Mouse (Mus musculus) cerebellum, postnatal 4 days (tissue): Measurements from ENCODE around the gene Fut2.

Source experiments
- DNase-seq, 2 experiments: peaks; one replicate each; pipeline ENCODE4 v3.0.0; 2022; ENCODE audit warnings: low spot score in 2 of 2, mixed read lengths in 1 of 2

Gene Fut2

DNA sequence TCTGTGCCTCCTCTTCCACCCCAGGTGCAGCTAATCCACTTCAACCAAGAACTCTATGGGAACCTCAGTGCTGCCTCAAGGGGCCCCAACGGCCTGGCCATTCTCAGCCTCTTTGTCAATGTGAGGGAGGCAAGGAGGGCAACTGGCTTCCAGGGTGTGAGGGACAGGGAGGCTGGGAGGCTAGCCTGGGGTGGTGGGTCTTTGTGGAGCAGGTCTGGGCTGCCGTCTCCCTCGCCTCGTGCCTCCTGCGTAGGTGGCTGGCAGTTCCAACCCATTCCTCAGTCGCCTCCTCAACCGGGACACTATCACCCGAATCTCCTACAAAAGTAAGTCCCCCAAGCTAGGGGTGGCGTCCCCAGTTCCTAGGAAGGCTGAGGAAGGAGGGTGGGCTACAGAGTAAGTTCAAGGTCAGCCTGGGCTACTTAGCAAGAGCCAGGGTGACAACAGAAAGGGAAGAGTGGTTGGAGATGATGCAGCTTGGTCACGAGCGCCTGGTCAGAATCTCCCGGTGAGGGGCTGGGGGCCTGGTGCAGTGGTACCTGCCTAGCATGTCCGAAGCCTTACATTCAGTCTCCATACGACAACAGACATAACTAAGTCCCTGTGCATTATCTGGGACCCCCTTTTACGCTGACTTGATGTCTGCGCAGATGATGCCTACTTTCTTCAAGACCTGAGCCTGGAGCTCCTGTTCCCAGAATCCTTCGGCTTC lies 36.8 kb upstream of the Fut2 start:
- DNase-seq: no peak

DNA sequence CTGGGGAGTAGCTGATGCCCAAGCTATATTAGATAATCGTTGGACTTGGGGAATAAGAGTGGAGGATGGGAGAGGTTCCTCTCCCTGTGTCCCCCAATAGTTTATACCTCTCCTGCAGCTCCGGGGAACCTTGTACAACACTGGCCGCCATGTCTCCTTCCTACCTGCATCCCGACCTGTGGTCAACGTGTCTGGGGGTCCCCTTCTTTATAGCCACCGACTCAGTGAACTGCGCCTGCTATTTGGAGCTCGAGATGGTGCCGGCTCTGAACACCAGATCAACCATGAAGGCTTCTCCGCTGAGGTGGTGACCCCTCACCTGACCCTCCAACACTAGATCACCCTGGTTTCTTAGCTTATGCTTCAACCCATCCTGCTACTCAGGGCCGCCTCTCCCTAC lies 36.1 kb upstream of the Fut2 start:
- DNase-seq: no peak

DNA sequence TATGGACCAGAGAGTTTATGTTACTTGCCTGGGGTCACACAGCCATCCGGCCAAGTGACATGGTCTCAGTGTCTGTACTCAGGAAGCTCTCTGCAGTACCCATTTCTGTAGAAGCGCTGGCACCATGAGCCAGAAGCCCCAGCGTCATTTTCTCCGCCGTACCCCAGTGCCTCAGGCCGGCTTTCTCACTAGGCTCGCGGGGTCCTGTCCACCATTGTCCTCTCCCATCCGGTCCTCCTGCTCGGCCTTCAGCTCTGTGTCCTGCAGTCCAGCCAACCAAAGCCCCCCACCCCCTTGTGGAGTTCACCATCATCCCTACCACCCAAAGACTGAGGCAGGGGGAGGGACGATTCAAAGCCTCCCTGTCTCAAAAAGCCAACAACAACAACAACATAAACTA lies 35.4 kb upstream of the Fut2 start:
- DNase-seq: no peak

DNA sequence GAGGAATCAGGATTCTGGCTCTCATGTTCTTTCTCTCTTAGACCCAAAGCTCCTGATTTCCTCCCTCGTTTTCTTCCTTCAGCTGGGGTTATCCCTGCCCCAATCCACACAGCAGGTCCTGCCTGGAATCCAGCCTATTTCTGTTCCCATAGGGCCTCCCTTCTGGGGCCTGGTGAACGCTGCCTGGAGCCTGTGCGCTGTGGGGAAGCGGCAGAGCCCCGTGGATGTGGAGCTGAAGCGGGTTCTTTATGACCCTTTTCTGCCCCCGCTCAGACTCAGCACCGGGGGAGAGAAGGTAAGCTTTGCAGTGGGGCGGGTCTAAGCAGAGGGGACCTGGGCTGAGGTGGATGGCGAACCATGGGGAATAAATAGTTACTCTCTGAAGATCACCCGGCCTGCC lies 34.9 kb upstream of the Fut2 start:
- DNase-seq: no peak

DNA sequence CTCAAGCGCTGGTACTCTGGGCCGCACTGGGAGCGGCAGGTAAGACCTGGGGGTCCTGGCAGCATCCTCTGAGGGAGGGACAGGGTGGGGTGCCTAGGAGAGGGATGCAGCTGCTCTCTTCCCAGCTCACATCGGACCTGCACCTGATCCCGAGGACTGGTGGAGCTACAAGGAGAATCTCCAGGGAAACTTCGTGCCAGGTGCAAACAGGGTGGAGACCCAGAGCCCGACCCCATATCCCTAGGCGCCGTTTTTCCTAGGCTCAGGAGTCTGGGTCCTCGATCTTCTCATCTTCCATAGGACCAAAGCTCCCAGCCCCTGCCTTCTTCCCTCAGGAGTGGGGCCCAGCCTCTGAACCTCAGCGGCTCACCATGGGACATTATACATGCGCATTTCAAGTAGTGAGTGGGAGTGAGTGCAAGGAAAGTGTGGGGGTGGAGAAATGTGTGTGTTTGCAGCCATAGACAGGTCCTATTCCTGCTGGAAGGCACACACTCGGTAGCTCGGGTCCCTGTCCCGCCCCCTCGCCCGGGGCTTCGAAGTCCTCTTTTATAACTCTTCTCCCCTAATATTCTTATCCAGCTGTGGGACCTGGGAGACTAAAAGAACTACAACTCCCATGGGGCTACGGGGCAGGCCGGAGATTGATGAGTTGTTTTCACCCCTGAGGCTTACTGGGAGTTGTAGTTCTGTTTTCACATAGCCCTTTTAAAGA lies 34.3 kb upstream of the Fut2 start:
- peak in 1 of 2 experiments; percentile 59 for DNase-seq

DNA sequence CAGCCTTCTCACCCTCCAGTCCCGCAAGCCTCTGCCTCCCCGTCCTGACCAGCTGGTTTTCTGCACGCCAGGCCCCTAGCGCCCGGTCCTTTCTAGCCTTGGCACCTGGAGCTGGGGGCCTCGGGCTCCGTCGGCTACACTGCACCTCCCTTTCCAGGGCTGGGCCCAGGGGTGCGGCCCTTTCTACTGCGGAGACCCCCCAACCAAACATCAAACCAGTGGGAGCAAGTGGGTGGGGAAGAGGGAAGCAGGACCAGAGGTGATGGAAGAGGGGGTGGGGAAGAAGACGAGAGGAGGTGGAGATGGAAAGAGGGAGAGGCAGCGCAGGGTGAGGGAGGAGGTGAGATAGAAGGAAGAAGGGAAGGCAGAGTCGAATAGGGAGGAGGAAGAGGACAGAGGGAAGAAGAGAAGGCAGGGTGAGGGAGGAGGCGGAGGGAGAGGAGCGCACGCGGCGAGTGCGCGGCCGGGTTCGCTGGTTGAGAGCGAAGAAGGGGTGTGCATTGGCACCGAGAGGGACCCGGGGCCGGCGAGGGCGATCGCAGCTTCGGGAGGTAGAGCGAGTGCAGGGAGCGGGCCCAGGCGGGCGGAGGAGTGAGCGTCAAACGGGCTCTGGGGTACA lies 33.4 kb upstream of the Fut2 start, which contains the start of gene Car11:
Gene Car11 (plus strand): TSS at position 321 of the 619 bp plus-strand sequence.
- no peak for DNase-seq

DNA sequence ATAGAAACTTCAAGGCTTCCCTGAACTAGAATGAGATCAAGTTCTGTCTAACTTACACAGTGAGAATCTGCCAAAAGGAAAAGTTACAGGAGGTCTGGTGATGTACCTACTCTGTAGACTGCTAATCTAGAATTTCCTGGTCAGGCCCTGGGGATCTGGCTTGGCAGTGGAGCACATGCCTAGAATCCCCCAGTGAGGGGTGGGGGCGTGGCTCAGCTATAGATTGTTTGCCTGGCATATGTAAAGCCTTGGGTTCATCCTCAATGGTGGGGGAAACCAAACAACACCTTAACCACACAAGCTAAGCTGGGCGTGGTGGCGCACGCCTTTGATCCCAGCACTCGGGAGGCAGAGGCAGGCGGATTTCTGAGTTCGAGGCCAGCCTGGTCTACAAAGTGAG lies 31.7 kb upstream of the Fut2 start:
- no peak for DNase-seq

DNA sequence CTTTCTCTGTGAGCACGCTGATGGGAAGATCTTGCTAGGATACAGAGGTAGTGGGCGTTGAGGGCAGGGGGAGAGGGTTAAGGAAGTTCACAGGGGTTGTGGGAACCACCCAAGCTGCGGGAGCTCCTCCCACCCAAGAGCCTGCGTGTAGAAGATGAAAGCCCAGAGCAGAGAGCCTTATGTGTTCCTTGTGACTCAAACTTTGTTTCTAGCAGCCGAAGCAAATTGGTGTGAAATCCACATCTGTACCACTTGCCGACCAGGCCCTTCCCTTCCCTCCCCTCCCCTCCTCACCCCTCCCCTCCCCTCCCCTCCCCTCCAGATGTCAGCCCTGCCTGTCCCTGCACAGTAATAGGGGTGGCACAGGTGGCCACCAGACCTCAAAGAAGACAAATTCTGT lies 28.9 kb upstream of the Fut2 start:
- DNase-seq: no peak

DNA sequence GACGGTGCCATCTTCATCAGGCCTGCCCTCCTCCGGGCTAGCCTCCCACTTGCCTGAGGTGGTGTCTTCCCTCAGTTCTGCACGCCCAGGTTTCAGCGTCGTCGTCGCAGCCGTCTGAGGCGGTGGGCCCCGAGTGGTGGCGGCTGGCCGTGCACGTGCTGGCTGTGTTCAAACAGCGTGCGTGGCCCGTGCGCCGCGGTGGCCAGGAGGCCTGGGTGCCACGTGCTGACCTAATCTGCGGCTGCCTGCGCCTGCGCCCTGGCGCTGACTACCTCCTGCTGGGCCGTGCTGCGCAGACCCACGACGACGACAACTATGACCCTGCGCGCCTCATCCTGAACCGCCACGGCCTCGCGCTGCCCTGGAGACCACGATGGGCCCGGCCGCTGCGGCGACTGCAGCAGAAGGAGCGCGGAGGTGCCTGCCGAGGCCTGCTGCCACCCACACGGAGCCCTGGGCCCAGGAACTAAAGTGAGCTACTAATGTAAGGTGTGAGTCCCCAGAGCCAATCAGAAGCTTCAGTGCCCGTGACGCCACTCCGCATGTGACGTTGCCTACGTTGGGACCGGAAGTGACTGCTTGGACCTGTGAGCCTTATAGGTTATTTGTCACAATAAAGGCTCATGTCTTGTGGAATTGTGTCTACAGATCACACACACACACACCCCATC lies 27.9 kb upstream of the Fut2 start, which contains the start of gene Sec1:
Gene Sec1 (minus strand): TSS at position 482 of the 671 bp plus-strand sequence.
- no peak for DNase-seq

DNA sequence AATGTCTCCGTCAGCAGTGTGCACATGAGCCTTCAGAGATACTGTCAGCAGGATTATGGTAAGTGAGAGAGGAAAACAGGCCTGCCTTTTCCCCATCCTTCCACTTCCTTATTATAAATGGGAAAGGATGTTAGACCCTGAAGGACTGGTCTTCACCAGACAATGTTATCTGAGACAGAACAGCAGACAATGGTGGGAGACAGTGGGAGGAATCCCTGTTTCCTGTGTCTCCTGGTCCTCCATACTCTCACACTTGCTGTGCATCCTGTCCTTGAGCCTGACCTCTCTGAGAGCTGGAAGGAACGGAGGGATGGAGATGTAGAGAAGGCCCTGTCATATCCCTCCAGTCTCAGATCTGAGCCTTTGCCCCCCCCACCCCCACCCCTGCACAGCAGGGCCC lies 26.2 kb upstream of the Fut2 start:
- DNase-seq: no peak

DNA sequence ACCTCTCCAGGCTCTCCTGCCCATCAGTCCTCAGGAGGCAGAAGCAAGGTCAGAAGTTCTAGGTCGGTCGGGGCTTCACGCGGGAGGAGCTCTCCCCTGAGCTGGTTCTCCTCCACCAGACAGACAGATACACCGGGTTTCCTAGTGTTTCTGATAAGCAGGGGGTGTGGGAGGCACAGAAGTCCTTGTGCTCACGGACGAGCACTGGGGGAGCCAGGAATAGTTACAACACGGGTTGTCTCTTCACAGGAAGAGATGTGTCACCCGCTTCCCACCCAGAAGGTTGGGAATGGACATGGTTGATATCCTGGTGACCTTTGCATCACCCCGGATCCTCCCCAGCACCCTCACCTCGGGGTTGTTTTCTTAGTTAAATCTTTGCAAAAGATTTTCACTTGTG lies 23.6 kb upstream of the Fut2 start:
- DNase-seq: no peak

DNA sequence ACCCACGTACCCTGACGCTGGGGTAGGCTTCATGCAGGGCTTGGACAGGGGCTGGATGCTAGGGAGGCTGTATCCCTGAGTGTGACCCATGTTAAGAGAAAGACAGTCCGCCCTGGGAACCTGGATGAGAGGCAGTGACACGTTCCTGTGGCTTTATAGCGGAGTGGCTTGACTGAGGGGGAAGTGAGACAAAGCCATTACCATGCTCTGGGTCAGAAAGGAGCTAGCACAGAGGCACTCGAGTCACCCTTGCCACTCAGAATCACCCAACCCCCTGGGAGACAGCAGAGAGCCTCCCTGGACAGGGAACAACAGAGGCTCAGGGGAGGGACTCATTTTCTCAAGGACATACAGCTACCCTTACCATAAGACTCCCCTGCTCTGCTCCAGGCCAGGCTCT lies 22.9 kb upstream of the Fut2 start:
- DNase-seq: no peak

DNA sequence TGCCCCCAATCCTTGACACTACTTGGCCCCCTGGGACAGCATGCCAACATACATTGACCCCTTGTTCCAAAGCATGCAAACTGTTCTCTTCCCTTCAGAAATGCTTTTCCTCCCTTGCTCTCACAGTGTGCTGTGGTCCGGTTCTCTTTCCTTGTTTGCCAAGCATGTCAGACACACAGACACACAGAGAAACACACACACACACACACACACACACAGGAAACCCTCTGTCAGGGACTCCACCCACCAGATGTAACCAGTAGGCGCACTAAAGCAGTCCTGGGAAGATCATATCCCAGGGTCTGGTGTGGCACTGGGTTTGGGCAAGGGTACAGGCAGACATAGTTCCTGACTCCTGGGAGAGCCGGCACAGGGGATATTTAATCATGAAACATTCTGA lies 20.6 kb upstream of the Fut2 start:
- DNase-seq: no peak

DNA sequence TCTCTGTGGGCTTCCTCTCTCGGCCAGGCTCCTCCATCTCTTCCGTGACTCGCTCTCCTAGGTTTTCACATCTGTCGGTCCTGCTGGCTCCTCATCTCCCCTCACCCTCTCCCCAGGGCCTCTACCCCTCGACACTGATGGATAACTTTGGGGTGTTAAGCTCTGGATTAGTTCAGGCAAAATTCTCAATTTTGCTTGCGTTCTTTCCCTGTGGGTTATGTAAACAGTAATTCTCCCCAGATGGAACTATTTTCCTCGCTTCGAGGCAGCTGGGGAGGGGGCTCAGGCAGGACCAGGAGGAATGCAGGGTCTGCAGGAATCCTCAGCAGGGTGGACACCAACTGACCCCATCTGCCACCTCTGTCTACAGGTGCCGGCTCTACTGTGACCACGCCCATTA lies 19.6 kb upstream of the Fut2 start:
- no peak for DNase-seq

DNA sequence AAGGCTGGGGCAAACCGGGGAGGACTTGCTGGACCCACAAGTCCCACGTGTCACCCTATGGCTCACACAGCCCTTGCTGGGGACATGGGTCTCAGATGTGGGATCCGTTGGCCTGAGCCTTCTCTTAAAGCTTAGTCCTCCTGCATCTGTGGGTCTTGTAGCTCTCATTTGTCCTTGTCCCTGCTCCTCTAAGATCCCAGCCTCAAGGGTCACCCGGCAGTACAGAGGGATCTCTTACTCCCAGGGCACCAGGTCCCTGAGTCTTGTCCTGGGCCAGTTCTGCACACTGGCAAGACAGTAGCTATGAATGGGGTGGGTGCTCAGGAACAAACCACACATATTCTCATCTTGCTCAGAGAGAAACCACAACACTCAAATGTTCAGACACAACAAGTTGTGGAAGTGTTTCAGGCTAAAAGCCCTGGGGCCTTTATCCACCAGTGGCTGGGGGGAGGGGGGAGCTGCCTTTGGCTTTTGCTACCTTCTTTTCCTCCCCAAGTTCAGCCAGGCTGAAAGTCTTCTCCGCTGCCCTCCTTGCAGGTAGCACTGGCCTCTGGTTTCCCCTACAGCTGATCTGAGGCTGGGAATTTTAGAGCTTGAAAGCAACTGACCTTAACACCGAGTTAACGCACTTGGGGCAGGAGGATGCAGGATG lies 17.3 kb upstream of the Fut2 start, which contains the start of gene Ntn5:
Gene Ntn5 (plus strand): TSS at position 627 of the 655 bp plus-strand sequence.
- DNase-seq: no peak

DNA sequence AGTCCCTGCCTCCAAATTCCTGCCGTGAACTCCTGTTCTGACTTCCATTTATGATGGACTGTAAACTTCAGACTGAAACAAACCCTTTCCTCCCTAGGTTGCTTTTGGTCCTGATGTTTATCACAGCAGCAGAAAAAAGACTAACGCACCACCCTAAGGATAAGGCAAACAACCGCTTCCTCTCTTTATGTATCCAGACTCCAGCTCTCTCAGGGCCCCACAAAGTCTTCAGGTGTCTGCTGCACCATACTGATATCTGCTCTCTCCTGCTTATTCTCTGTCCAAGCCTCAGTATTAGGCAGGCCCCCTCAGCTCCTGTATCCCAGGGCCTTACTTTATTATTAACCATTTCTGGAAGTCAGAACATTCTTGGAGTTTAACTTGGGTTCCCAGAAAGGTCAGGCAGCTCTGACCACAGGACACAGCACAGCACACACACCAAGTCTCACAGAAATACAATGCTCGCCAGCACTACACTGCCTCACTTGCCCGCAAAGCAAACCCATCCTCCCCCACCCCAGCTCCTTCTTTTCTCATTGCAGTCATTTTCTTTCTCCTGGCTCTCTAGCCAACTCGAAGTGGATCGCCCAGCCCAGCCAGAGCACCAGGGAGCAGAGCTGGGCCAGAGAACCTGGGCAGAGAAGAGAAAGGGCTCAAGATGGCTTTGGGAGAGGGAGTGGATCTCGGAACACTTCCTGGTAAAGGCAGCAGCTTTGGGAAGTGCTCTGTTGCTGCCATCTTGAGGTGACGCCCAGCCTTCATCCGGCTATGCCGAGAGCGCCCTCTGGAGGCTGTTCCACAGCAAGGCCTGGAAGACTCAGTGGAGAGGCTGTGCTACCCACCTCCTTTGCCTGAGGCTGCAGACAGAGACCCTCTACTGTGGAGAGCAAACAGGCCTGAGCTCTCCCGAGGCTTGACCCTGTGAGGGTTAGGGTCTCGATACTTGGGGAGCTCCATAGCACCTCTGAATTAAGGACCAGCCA lies 16.2 kb upstream of the Fut2 start:
- peak; percentile 86 to 94 for DNase-seq

DNA sequence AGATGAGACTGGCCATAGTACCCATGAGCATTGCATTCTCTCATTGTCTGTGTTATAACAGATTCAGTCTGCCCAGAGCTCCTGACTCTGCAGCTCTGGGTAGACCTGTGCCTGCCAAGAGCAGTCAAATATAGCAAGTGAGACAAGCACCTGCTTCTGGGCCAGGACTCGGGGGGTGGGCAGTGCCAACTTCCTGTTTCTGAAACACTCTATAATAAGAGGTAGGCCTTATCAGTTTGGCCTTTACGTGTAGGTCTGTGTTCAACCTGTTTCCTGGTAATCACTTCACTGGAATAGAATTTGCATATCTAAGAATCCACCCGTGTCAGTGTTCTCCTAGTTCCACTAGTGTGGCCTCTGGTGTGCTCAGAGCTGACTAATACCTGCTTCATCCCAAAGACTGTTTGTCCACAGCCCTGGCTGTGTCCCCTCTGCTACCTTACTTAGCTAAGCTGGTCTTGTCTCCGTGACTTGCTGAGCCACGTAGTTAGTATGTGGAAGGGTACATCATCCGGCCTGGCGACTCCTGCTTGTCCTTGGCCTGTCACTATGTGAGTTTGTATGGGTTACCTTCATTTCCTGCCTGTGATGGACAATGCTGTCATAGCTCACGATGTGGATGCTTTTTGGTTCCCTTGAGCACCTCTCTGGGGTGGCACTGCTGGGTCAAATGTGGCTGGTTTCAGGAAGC lies 15.0 kb upstream of the Fut2 start:
- DNase-seq: no peak

DNA sequence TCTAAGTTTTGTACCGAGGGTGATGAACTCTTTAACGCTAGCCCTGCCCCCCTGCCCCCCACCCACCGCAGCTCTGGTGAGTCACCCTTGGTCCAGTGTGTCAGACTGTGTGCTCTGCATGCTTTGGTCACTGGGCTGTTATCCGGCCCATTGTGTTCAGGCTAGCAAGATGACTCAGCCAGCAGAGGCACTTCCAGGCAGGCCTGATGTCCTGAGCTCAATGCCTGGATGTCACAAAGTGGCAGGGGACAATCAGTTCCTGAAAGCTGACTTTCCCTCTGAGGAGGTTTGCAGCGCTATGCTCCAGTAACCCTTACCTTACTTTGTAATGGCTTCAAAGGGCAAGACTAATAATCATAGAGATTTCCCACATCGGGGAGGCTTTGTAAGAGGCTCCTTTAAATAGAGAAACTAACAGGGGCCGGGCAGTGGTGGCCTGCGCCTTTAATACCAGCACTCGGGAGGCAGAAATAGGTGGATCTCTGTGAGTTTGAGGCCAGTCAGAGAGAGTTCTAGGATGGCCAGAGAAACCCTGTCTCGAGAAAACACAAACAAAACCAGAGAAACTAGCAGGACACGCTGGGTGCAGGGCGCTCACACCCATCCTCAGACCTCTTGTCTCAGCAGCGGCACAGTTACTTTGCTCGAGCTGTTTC lies 13.9 kb upstream of the Fut2 start:
- DNase-seq: no peak

DNA sequence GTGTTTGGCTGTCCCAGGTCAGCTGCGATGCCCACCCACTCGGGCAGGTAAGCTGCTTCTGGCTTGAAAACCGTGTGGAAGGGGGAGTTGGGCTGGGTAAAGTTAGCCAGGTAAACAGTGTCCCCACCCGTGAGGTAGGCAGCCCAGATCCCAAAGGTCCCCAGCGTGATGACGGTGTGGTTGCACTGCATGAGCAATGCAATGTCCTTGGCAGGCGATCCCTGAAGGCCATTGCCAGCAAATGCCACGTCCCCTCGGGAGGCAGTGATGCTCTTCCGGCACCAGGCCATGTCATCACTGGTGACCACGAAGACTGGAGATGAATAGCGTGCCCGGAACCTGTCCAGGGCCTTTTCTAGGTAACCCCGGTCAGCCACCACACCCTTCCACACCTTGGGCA lies 12.3 kb upstream of the Fut2 start:
- no peak for DNase-seq
